Mouse (Mus musculus) hindbrain, embryonic 12.5 days (tissue): ENCODE measurements around the gene Vezf1. TPM values are rescaled to one million over a fixed set of nuclear protein-coding genes. Genes with fewer than 3 reads are reported as not detected.
A peak's percentile ranks its signal among the peaks of the same experiment; 100 is the strongest.

Source experiments
- ATAC-seq: fragments of 200-750 bp; cut with Nextera tagmentation; 2 replicates; pipeline ENCODE4 v1.8.0; 2017; ENCODE audit warnings: moderate TSS enrichment; ENCODE audit not compliant: low FRiP score
- H3K27ac ChIP-seq: fragments of 300-500 bp; sonication (generic); 2 replicates; pipeline ENCODE4 v1.5.1; 2016; ENCODE audit warnings: mild to moderate bottlenecking
- H3K27me3 ChIP-seq: fragments of 300-500 bp; sonication (generic); 2 replicates; pipeline ENCODE4 v1.6.1; 2016; ENCODE audit warnings: mild to moderate bottlenecking
- H3K36me3 ChIP-seq: fragments of 300-500 bp; sonication (generic); 2 replicates; pipeline ENCODE4 v1.6.1; 2016; ENCODE audit warnings: mild to moderate bottlenecking
- H3K4me1 ChIP-seq: fragments of 300-500 bp; sonication (generic); 2 replicates; pipeline ENCODE4 v1.6.1; 2016
- H3K4me2 ChIP-seq: fragments of 300-500 bp; sonication (generic); replicated peaks from 2 replicates; pipeline ENCODE4 v1.6.1; 2016; ENCODE audit warnings: mild to moderate bottlenecking
- H3K4me3 ChIP-seq: fragments of 300-500 bp; sonication (generic); 2 replicates; pipeline ENCODE4 v1.5.1; 2016; ENCODE audit warnings: mild to moderate bottlenecking
- H3K9ac ChIP-seq: fragments of 300-500 bp; sonication (generic); 2 replicates; pipeline ENCODE4 v1.6.1; 2016; ENCODE audit warnings: mild to moderate bottlenecking, moderate library complexity
- H3K9me3 ChIP-seq: fragments of 300-500 bp; sonication (generic); replicated peaks from 2 replicates; pipeline ENCODE4 v1.6.1; 2016; ENCODE audit warnings: mild to moderate bottlenecking
- WGBS: fragments of 180-500 bp; shearing (Covaris S2); methylation state at CpG from one replicate; pipeline ENCODE4 v1.1.7; 2016; 5-methylcytosine and 5-hydroxymethylcytosine counted together
- polyA plus RNA-seq: library from polyadenylated mRNA; unstranded; fragments of >200 nt; fragmentation: Nextera tagmentation; extraction: Ambion mirVana; gene quantifications from 2 replicates; pipeline ENCODE4 v1.2.1, GENCODE M21; 2016

The Vezf1 gene
- polyA plus RNA-seq, 1 experiment from 2014 or later, result 75.1 TPM

GRCm38 (mm10) chr11:88083699-88084098, 15.6 kb downstream of the Vezf1 start:
- H3K27me3 ChIP-seq, result no peaks in the 10 kb centered on the region

GRCm38 (mm10) chr11:88086737-88087627, 18.9 kb downstream of the Vezf1 start:
- peak; percentile 95 for ATAC-seq
- Histone ChIP-seq H3K4me2 (peak overlapping the region; percentile 66), H3K4me3 (peak overlapping the region; percentile 29), H3K36me3 (peaks cover 25% of the 10 kb centered on the region), H3K27me3 (no peaks in the 10 kb centered on the region), H3K27ac (peak overlapping the region; percentile 77), H3K9ac (peak overlapping the region; percentile 41; the same call in 1 of the 2 replicates), H3K4me1 (peaks cover 23% of the 10 kb centered on the region), H3K9me3 (no peaks in the 10 kb centered on the region)
- 8% methylated on average over 25 of the region's 25 CpGs for WGBS

More at GRCm38 (mm10) chr11:88083699-88084098, 15.6 kb downstream of the Vezf1 start:
- no peak for ATAC-seq
- Histone ChIP-seq H3K36me3 (peaks cover 57% of the 10 kb centered on the region), H3K4me3 (no peak overlapping the region), H3K9ac (no peak overlapping the region), H3K4me2 (no peak overlapping the region), H3K9me3 (no peaks in the 10 kb centered on the region), H3K27ac (no peak overlapping the region), H3K4me1 (peaks cover 17% of the 10 kb centered on the region)
- 73% methylated on average over 6 of the region's 6 CpGs for WGBS

GRCm38 (mm10) chr11:88089150-88089549, 21.1 kb downstream of the Vezf1 start:
- Histone ChIP-seq H3K27me3 (no peaks in the 10 kb centered on the region), H3K27ac (no peak overlapping the region), H3K4me2 (no peak overlapping the region), H3K4me1 (peaks cover 23% of the 10 kb centered on the region), H3K9me3 (no peaks in the 10 kb centered on the region), H3K9ac (no peak overlapping the region), H3K36me3 (peaks cover 7% of the 10 kb centered on the region), H3K4me3 (no peak overlapping the region)
- 74% methylated on average over 5 of the region's 5 CpGs for WGBS
- ATAC-seq, result no peak

GRCm38 (mm10) chr11:88090293-88090692, 22.2 kb downstream of the Vezf1 start:
- Histone ChIP-seq H3K9me3 (no peaks in the 10 kb centered on the region), H3K4me3 (no peak overlapping the region), H3K4me1 (peaks cover 23% of the 10 kb centered on the region), H3K4me2 (no peak overlapping the region), H3K27me3 (no peaks in the 10 kb centered on the region), H3K27ac (no peak overlapping the region), H3K9ac (no peak overlapping the region), H3K36me3 (no peaks in the 10 kb centered on the region)
- WGBS, result 79% methylated on average over 5 of the region's 5 CpGs
- no peak for ATAC-seq

- 82% methylated on average over 1 of the region's 1 CpGs for WGBS
These were observed 23.9 kb downstream of the Vezf1 start for GRCm38 (mm10) chr11:88091949-88092348.

GRCm38 (mm10) chr11:88097173-88097572, 29.1 kb downstream of the Vezf1 start:
- Histone ChIP-seq H3K9me3 (no peaks in the 10 kb centered on the region), H3K36me3 (no peaks in the 10 kb centered on the region), H3K4me3 (no peak overlapping the region), H3K9ac (0 out of 2 replicates have a peak overlapping the region, but pooled peaks have one; percentile 3), H3K27me3 (peaks cover 10% of the 10 kb centered on the region), H3K4me2 (no peak overlapping the region), H3K27ac (no peak overlapping the region), H3K4me1 (peaks cover 41% of the 10 kb centered on the region)
- no peak for ATAC-seq
- WGBS, result 19% methylated on average over 4 of the region's 4 CpGs

More at GRCm38 (mm10) chr11:88091949-88092348, 23.9 kb downstream of the Vezf1 start:
- no peak overlapping the region for H3K27ac ChIP-seq
- no peak for ATAC-seq
- H3K4me1 ChIP-seq, result peaks cover 13% of the 10 kb centered on the region
- H3K27me3 ChIP-seq, result no peaks in the 10 kb centered on the region; the same call in 1 of the 2 replicates
- no peak overlapping the region for H3K4me2 ChIP-seq
- H3K36me3 ChIP-seq, result no peaks in the 10 kb centered on the region
- H3K9ac ChIP-seq, result no peak overlapping the region
- no peak overlapping the region for H3K4me3 ChIP-seq
- no peaks in the 10 kb centered on the region for H3K9me3 ChIP-seq

GRCm38 (mm10) chr11:88098021-88098729, 30.1 kb downstream of the Vezf1 start, which contains the start of gene Cuedc1:
Cuedc1 (plus strand) TSS chr11:88098058.
- Histone ChIP-seq H3K36me3 (no peaks in the 10 kb centered on the region), H3K4me2 (peak within 1 kb of the TSS; percentile 70), H3K4me1 (peaks cover 44% of the 10 kb centered on the region), H3K4me3 (peak within 1 kb of the TSS; percentile 88), H3K9ac (peak within 1 kb of the TSS; percentile 99), H3K27ac (peak within 1 kb of the TSS; percentile 91), H3K27me3 (peaks cover 10% of the 10 kb centered on the region), H3K9me3 (no peaks in the 10 kb centered on the region)
- 21% methylated on average over 17 of the region's 17 CpGs for WGBS
- no peak for ATAC-seq

GRCm38 (mm10) chr11:88098787-88099598, 30.9 kb downstream of the Vezf1 start:
- WGBS, result under 1% methylated on average over 63 of the region's 95 CpGs
- Histone ChIP-seq H3K27me3 (peaks cover 10% of the 10 kb centered on the region), H3K36me3 (no peaks in the 10 kb centered on the region), H3K9ac (peak overlapping the region; percentile 99), H3K4me1 (peaks cover 44% of the 10 kb centered on the region), H3K4me2 (peak overlapping the region; percentile 70), H3K9me3 (no peaks in the 10 kb centered on the region), H3K4me3 (peak overlapping the region; percentile 88), H3K27ac (peak overlapping the region; percentile 91)
- peak; percentile 67 for ATAC-seq

- ATAC-seq, result peak; percentile 23; the same call in 1 of the 2 replicates
- no peaks in the 10 kb centered on the region for H3K9me3 ChIP-seq
- WGBS, result under 1% methylated on average over 29 of the region's 38 CpGs
- peak overlapping the region; percentile 88 for H3K4me3 ChIP-seq
- H3K4me2 ChIP-seq, result peak overlapping the region; percentile 70
- peak overlapping the region; percentile 99 for H3K9ac ChIP-seq
- H3K36me3 ChIP-seq, result no peaks in the 10 kb centered on the region
- H3K4me1 ChIP-seq, result peaks cover 44% of the 10 kb centered on the region
- peak overlapping the region; percentile 91 for H3K27ac ChIP-seq
- peaks cover 10% of the 10 kb centered on the region for H3K27me3 ChIP-seq
These were observed 31.5 kb downstream of the Vezf1 start for GRCm38 (mm10) chr11:88099599-88100023.

- 35% methylated on average over 4 of the region's 4 CpGs for WGBS
- Histone ChIP-seq H3K27me3 (peaks cover 10% of the 10 kb centered on the region), H3K36me3 (no peaks in the 10 kb centered on the region), H3K9me3 (no peaks in the 10 kb centered on the region), H3K4me2 (peak overlapping the region; percentile 70), H3K4me3 (peak overlapping the region; percentile 88), H3K9ac (peak overlapping the region; percentile 99), H3K4me1 (peaks cover 44% of the 10 kb centered on the region), H3K27ac (no peak overlapping the region; the same call in 1 of the 2 replicates)
- no peak for ATAC-seq
These were observed 32.1 kb downstream of the Vezf1 start for GRCm38 (mm10) chr11:88100170-88100569.

GRCm38 (mm10) chr11:88103214-88103941, 35.3 kb downstream of the Vezf1 start:
- Histone ChIP-seq H3K4me3 (no peak overlapping the region), H3K36me3 (no peaks in the 10 kb centered on the region), H3K27ac (no peak overlapping the region), H3K9me3 (no peaks in the 10 kb centered on the region), H3K4me1 (peaks cover 36% of the 10 kb centered on the region), H3K9ac (no peak overlapping the region), H3K4me2 (no peak overlapping the region), H3K27me3 (peaks cover 4% of the 10 kb centered on the region; the same call in 1 of the 2 replicates)
- no peak for ATAC-seq
- 88% methylated on average over 19 of the region's 19 CpGs for WGBS
